ENCODE assay signal across 21 mouse cellular contexts in the genomic region with DNA sequence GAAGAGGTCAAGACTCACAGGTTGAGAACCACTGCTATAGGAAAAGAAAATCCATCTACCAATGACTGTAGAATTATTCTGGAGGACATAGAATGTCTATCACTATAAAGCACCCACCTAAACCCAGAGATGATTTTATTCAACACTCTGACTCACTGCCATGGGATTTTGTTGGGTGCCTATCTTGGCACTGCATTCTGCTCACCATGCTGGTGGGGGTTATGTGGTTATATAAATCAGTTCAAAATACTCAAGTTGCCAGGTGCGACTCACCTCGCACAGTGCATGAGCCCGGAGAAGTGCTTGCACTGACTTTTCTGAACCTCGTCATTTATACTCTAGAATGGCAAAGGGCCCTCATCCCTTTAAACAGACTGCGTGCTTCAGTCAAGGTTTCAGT.
DNase-seq lines count a peak whose midpoint lies in the region; TF ChIP-seq lines count a peak whose summit lies in the region.
"Had no signal": no experiment of that assay in that cellular context is flagged by ENCODE, and none has a peak within 500 bp of the region (broad histone marks: within the 10 kb centered on the region; RNA-seq: fewer than 3 reads in every experiment).

No protein-coding gene starts in this region.

- intact Hi-C loops in gastrocnemius, adult 2 months (cut with DNase I) = loop anchor here (5.0 kb wide), 1 partner anchor 368 kb away; no protein-coding TSS in a partner anchor
- intact Hi-C loops in gastrocnemius, postnatal 14 days (cut with DNase I; ENCODE audit: low total_unique reads) = loop anchor here (10.0 kb wide), 2 partner anchors 344 to 366 kb away; no protein-coding TSS in a partner anchor

- no peak for TF ChIP-seq CTCF in gastrocnemius, adult 2 months (IDR thresholded peaks at IDR 0.05)

- H3K27ac ChIP-seq in gastrocnemius, adult 2 months = peak overlapping the region; percentile 41; the same call in 1 of the 2 replicates
- H3K27ac ChIP-seq: forebrain, embryonic 10.5 days; forebrain, embryonic 13.5 days; heart, embryonic 15.5 days; hindbrain, embryonic 10.5 days; hindbrain, embryonic 13.5 days; intestine, embryonic 15.5 days had no signal

- no peak overlapping the region for H3K4me3 ChIP-seq in gastrocnemius, adult 2 months
- H3K4me3 ChIP-seq: forebrain, embryonic 10.5 days; forebrain, embryonic 13.5 days; heart, embryonic 12.5 days; heart, embryonic 15.5 days; hindbrain, embryonic 10.5 days; hindbrain, embryonic 13.5 days; intestine, embryonic 15.5 days had no signal

- DNase-seq in gastrocnemius, adult 2 months = no peak
- no peak for DNase-seq in gastrocnemius, postnatal 14 days
- DNase-seq in right cerebral cortex, adult 18-20 months = peak; percentile 27
- DNase-seq in right cerebral cortex, postnatal 14 days = no peak
- DNase-seq in brain, adult 2 months (ENCODE audit: low read depth, low spot score) = peak; percentile 36
- DNase-seq in ovary, postnatal 10 days (ENCODE audit: low spot score) = no peak
- DNase-seq: adrenal gland, adult 8-10 months; adrenal gland, postnatal 25 days; cerebellum, adult 18-20 months; cerebellum, adult 9-10 months; cerebellum, postnatal 14 days; gastrocnemius, postnatal 36 days; heart, postnatal 10 days; heart, postnatal 36 days had no signal

Comparison
In these comparisons a context has a peak if more than half of its experiments do, and no peak if none do; other contexts are left out.
1. DNase-seq: peak in right cerebral cortex, adult 18-20 months (single experiment) and brain, adult 2 months (single experiment); none in gastrocnemius, adult 2 months (single experiment), gastrocnemius, postnatal 14 days (single experiment), right cerebral cortex, postnatal 14 days (single experiment) and ovary, postnatal 10 days (single experiment).